In the genomic region with DNA sequence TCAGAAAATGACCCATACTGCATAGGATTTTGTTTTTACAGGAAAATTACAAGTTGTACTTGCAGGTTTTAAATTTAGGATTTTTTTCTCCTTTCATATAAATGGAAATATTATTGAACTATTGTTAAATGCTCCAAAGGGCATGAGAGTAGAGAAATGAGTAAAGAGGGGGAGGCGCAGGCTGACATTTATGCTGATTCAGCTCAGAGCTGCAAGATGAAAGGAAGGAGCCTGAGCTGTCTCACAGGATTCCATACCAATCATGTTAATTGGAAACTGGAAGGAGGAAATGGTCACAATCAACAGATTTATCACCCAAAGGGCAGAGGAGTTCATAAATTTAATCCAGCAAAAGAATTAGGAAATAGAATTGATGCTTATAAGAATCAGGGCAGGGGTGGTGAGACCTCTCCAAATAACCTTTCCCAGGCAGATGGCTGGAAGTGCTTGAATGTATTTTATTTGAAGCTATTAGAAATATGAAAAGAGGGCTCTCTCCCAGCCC, we compare ENCODE assay signal across 25 mouse cellular contexts.
DNase-seq lines count a peak whose midpoint lies in the region; ATAC-seq and TF ChIP-seq lines count a peak whose summit lies in the region.
"Had no signal": no experiment of that assay in that cellular context is flagged by ENCODE, and none has a peak within 500 bp of the region (broad histone marks: within the 10 kb centered on the region; RNA-seq: fewer than 3 reads in every experiment).

No protein-coding gene starts in this region.

- no peak overlapping the region for H3K4me3 ChIP-seq in kidney, postnatal 0 days (replicated peaks; ENCODE audit: low read depth, low read length)
- no peak overlapping the region for H3K4me3 ChIP-seq in neural tube, embryonic 11.5 days (ENCODE audit: low read depth, low read length)
- H3K4me3 ChIP-seq: erythroblast, embryonic 14.5 days; intestine, embryonic 15.5 days; limb, embryonic 13.5 days; megakaryocyte, embryonic 14.5 days; myocyte had no signal

- no peaks in the 10 kb centered on the region for H3K4me1 ChIP-seq in kidney, postnatal 0 days (replicated peaks; ENCODE audit: insufficient read depth, low read length)
- H3K4me1 ChIP-seq in neural tube, embryonic 11.5 days (ENCODE audit: control insufficient read depth, insufficient read depth, low read length), result peaks cover 3% of the 10 kb centered on the region; the same call in 1 of the 2 replicates
- H3K4me1 ChIP-seq: intestine, embryonic 15.5 days; limb, embryonic 13.5 days; megakaryocyte, embryonic 14.5 days had no signal

- ATAC-seq in kidney, postnatal 0 days (replicated peaks; ENCODE audit: low FRiP score, low read depth), result no peak
- peak; percentile 73 for ATAC-seq in neural tube, embryonic 11.5 days (ENCODE audit: insufficient read depth, low FRiP score, low TSS enrichment)
- ATAC-seq: hindbrain, embryonic 16.5 days; intestine, embryonic 15.5 days; Patski had no signal

- no peak for TF ChIP-seq CTCF in kidney, postnatal 0 days (IDR thresholded peaks at IDR 0.05; ENCODE audit: low read depth)

- WGBS in kidney, postnatal 0 days, result 56% methylated on average over 1 of the region's 1 CpGs
- WGBS in neural tube, embryonic 11.5 days, result 23% methylated on average over 1 of the region's 1 CpGs

- no peak overlapping the region for H3K27ac ChIP-seq in kidney, postnatal 0 days
- H3K27ac ChIP-seq in neural tube, embryonic 11.5 days (ENCODE audit: low read depth, low read length), result 0 out of 2 replicates have a peak overlapping the region, but pooled peaks have one; percentile 14
- H3K27ac ChIP-seq: intestine, embryonic 15.5 days; limb, embryonic 13.5 days had no signal

- H3K4me2 ChIP-seq in kidney, postnatal 0 days (ENCODE audit: low read length), result no peak overlapping the region
- H3K4me2 ChIP-seq in neural tube, embryonic 11.5 days (ENCODE audit: low read depth), result no peak overlapping the region
- H3K4me2 ChIP-seq: intestine, embryonic 15.5 days; limb, embryonic 13.5 days; liver, embryonic 11.5 days had no signal

- H3K36me3 ChIP-seq in kidney, postnatal 0 days (ENCODE audit: insufficient read depth, low read length), result no peaks in the 10 kb centered on the region
- no peaks in the 10 kb centered on the region for H3K36me3 ChIP-seq in neural tube, embryonic 11.5 days (ENCODE audit: control insufficient read depth, insufficient read depth, low read length)
- H3K36me3 ChIP-seq: intestine, embryonic 15.5 days; limb, embryonic 13.5 days had no signal

- H3K9ac ChIP-seq in kidney, postnatal 0 days (ENCODE audit: low read depth, low read length), result no peak overlapping the region
- no peak overlapping the region for H3K9ac ChIP-seq in neural tube, embryonic 11.5 days (ENCODE audit: low read length)
- H3K9ac ChIP-seq: intestine, embryonic 15.5 days; limb, embryonic 13.5 days had no signal

- H3K27me3 ChIP-seq in kidney, postnatal 0 days (ENCODE audit: insufficient read depth, low read length), result no peaks in the 10 kb centered on the region
- H3K27me3 ChIP-seq in neural tube, embryonic 11.5 days (ENCODE audit: control insufficient read depth, insufficient read depth, low read length), result no peaks in the 10 kb centered on the region
- H3K27me3 ChIP-seq: intestine, embryonic 15.5 days; limb, embryonic 13.5 days; megakaryocyte, embryonic 14.5 days had no signal

- H3K9me3 ChIP-seq in kidney, postnatal 0 days (replicated peaks; ENCODE audit: low read length), result no peaks in the 10 kb centered on the region
- no peaks in the 10 kb centered on the region for H3K9me3 ChIP-seq in neural tube, embryonic 11.5 days (ENCODE audit: control insufficient read depth, low read length)
- H3K9me3 ChIP-seq: intestine, embryonic 15.5 days; limb, embryonic 13.5 days; megakaryocyte, embryonic 14.5 days had no signal

- peak; percentile 16 for DNase-seq in kidney, postnatal 0 days (ENCODE audit: low spot score)
- no peak for DNase-seq in kidney, postnatal 36 days
- DNase-seq in neural tube, embryonic 11.5 days (ENCODE audit: low spot score), result peak; percentile 10
- DNase-seq in neural tube, embryonic 10.5 days (ENCODE audit: extremely low spot score, low spot score), result no peak
- peak; percentile 51 for DNase-seq in embryo, embryonic 10.5 days (ENCODE audit: low spot score)
- DNase-seq in mesoderm, embryonic 11.5 days (ENCODE audit: low read depth, low spot score), result peak; percentile 67
- DNase-seq in thymus, postnatal 0 days (ENCODE audit: low spot score), result no peak
- no peak for DNase-seq in lung, adult 18-20 months
- DNase-seq: adrenal gland, postnatal 14 days; cerebellum, adult 18-20 months; cerebellum, postnatal 14 days; gastrocnemius, postnatal 14 days; heart, postnatal 14 days; kidney, adult 2 months; kidney, postnatal 25 days; lung, postnatal 4 days; thymus, adult 2 months had no signal

Comparison
In these comparisons a context has a peak if more than half of its experiments do, and no peak if none do; other contexts are left out.
1. DNase-seq: peak in kidney, postnatal 0 days (single experiment), neural tube, embryonic 11.5 days (single experiment), embryo, embryonic 10.5 days (single experiment) and mesoderm, embryonic 11.5 days (single experiment); none in kidney, postnatal 36 days (0 of 2), neural tube, embryonic 10.5 days (single experiment), thymus, postnatal 0 days (single experiment) and lung, adult 18-20 months (0 of 2).